Mouse (Mus musculus) thymus, adult 2 months (tissue): ENCODE data around the gene Usp36. TPM values are rescaled to one million over a fixed set of nuclear protein-coding genes. Genes with fewer than 3 reads are reported as not detected.
A peak's percentile ranks its signal among the peaks of the same experiment; 100 is the strongest.

Source experiments
- DNase-seq: peaks from one replicate; pipeline ENCODE4 v3.0.0; 2021
- H3K27ac ChIP-seq: fragments of 200-500 bp; 2 replicates; pipeline ENCODE4 v1.5.1; 2012; ENCODE audit warnings: low read length, control low read depth; ENCODE audit not compliant: control insufficient read depth, insufficient read depth
- H3K27me3 ChIP-seq: fragments of 200-500 bp; 2 replicates; pipeline ENCODE4 v1.6.1; 2012; ENCODE audit warnings: mild to moderate bottlenecking, low read length, moderate library complexity, mixed read lengths; ENCODE audit not compliant: control insufficient read depth, insufficient read depth
- H3K36me3 ChIP-seq: fragments of 200-500 bp; 2 replicates; pipeline ENCODE4 v1.6.1; 2012; ENCODE audit warnings: mild to moderate bottlenecking, low read length, moderate library complexity; ENCODE audit not compliant: control insufficient read depth, insufficient read depth
- H3K4me1 ChIP-seq: fragments of 200-500 bp; replicated peaks from 2 replicates; pipeline ENCODE4 v1.6.1; 2012; ENCODE audit warnings: low read length; ENCODE audit not compliant: control insufficient read depth, insufficient read depth
- H3K4me3 ChIP-seq: fragments of 200-500 bp; 2 replicates; pipeline ENCODE4 v1.5.1; 2012; ENCODE audit warnings: mild to moderate bottlenecking, low read length, control low read depth, moderate library complexity; ENCODE audit not compliant: control insufficient read depth, insufficient read depth
- CTCF ChIP-seq: fragments of 200-500 bp; IDR thresholded peaks from 2 replicates; pipeline ENCODE4 v1.5.1; 2012; ENCODE audit warnings: mild to moderate bottlenecking, control low read depth, low read length, moderate library complexity, borderline replicate concordance; ENCODE audit not compliant: control insufficient read depth, poor library complexity, insufficient read depth; ENCODE audit errors: extremely low read depth
- POLR2A ChIP-seq: fragments of 200-500 bp; IDR thresholded peaks from 2 replicates; pipeline ENCODE4 v1.6.1; 2012; ENCODE audit warnings: mild to moderate bottlenecking, low read length, control low read depth, moderate library complexity; ENCODE audit not compliant: control insufficient read depth, poor library complexity, insufficient read depth; ENCODE audit errors: extremely low read depth
- WGBS: fragments of 180-500 bp; shearing (Covaris S2); methylation state at CpG from one replicate; pipeline ENCODE4 v1.1.7; 2018; 5-methylcytosine and 5-hydroxymethylcytosine counted together
- polyA plus RNA-seq: library from polyadenylated mRNA; depleted of rRNA; stranded (reverse); fragments of >200 nt; gene quantifications from 2 replicates; pipeline ENCODE4 v1.2.3, GENCODE M21; 2012

Gene Usp36
- polyA plus RNA-seq, 1 experiment, result 28.8 TPM

- H3K36me3 ChIP-seq, result no peaks in the 10 kb centered on the region
- peak; percentile 74 for DNase-seq
- WGBS, result 32% methylated on average over 7 of the region's 7 CpGs
- peaks cover 30% of the 10 kb centered on the region for H3K4me1 ChIP-seq
- no peaks in the 10 kb centered on the region for H3K27me3 ChIP-seq
- H3K27ac ChIP-seq, result no peak overlapping the region
- TF ChIP-seq CTCF, result no peak
- no peak for TF ChIP-seq POLR2A
- H3K4me3 ChIP-seq, result no peak overlapping the region
These were observed 69.3 kb downstream of the Usp36 start for GRCm38 (mm10) chr11:118220561-118221262.

GRCm38 (mm10) chr11:118219066-118219465, 71.0 kb downstream of the Usp36 start:
- Histone ChIP-seq H3K36me3 (no peaks in the 10 kb centered on the region), H3K4me1 (peaks cover 24% of the 10 kb centered on the region), H3K27me3 (no peaks in the 10 kb centered on the region), H3K4me3 (no peak overlapping the region), H3K27ac (no peak overlapping the region)
- 98% methylated on average over 4 of the region's 4 CpGs for WGBS
- no peak for TF ChIP-seq CTCF
- TF ChIP-seq POLR2A, result no peak
- DNase-seq, result no peak

- DNase-seq, result no peak
- H3K4me1 ChIP-seq, result peaks cover 23% of the 10 kb centered on the region
- 92% methylated on average over 6 of the region's 6 CpGs for WGBS
- H3K27ac ChIP-seq, result no peak overlapping the region
- TF ChIP-seq POLR2A, result no peak
- no peak for TF ChIP-seq CTCF
- H3K36me3 ChIP-seq, result no peaks in the 10 kb centered on the region
- no peak overlapping the region for H3K4me3 ChIP-seq
- H3K27me3 ChIP-seq, result no peaks in the 10 kb centered on the region
These were observed 73.6 kb downstream of the Usp36 start for GRCm38 (mm10) chr11:118216468-118216867.

- Histone ChIP-seq H3K36me3 (no peaks in the 10 kb centered on the region), H3K4me3 (no peak overlapping the region), H3K27me3 (no peaks in the 10 kb centered on the region), H3K4me1 (peaks cover 25% of the 10 kb centered on the region), H3K27ac (no peak overlapping the region)
- DNase-seq, result no peak
- TF ChIP-seq POLR2A (no peak), CTCF (no peak)
- 74% methylated on average over 5 of the region's 5 CpGs for WGBS
These were observed 74.1 kb downstream of the Usp36 start for GRCm38 (mm10) chr11:118215928-118216458.

- Histone ChIP-seq H3K4me1 (peaks cover 51% of the 10 kb centered on the region), H3K27ac (peak overlapping the region; percentile 1; the same call in 1 of the 2 replicates), H3K4me3 (no peak overlapping the region), H3K36me3 (no peaks in the 10 kb centered on the region), H3K27me3 (no peaks in the 10 kb centered on the region)
- TF ChIP-seq CTCF, result no peak
- no peak for TF ChIP-seq POLR2A
- DNase-seq, result no peak
- 43% methylated on average over 7 of the region's 7 CpGs for WGBS
These were observed 77.4 kb downstream of the Usp36 start for GRCm38 (mm10) chr11:118212636-118213112.

GRCm38 (mm10) chr11:118211749-118212635, 78.1 kb downstream of the Usp36 start:
- Histone ChIP-seq H3K4me3 (no peak overlapping the region), H3K4me1 (peaks cover 57% of the 10 kb centered on the region)
- DNase-seq, result no peak

More at GRCm38 (mm10) chr11:118211749-118212635, 78.1 kb downstream of the Usp36 start:
- H3K27me3 ChIP-seq, result no peaks in the 10 kb centered on the region
- 30% methylated on average over 10 of the region's 10 CpGs for WGBS
- TF ChIP-seq CTCF (no peak), POLR2A (no peak)
- H3K36me3 ChIP-seq, result no peaks in the 10 kb centered on the region
- H3K27ac ChIP-seq, result peak overlapping the region; percentile 1; the same call in 1 of the 2 replicates
